In genomic region chr3:87960586-87961191, GRCm38 (mm10) we compare ENCODE assay signal across 8 mouse cellular contexts. TPM values are rescaled to one million over a fixed set of nuclear protein-coding genes. Genes with fewer than 3 reads are reported as not detected.
A peak's percentile ranks its signal among the peaks of the same experiment; 100 is the strongest.
DNase-seq lines count a peak whose midpoint lies in the region; ATAC-seq lines count a peak whose summit lies in the region.

No protein-coding gene starts in this region.

- H3K9me3 ChIP-seq in forebrain, embryonic 10.5 days, result no peaks in the 10 kb centered on the region
- no peaks in the 10 kb centered on the region for H3K9me3 ChIP-seq in heart, embryonic 15.5 days (replicated peaks)
- no peaks in the 10 kb centered on the region for H3K9me3 ChIP-seq in liver, embryonic 13.5 days (replicated peaks)
- no peaks in the 10 kb centered on the region for H3K9me3 ChIP-seq in stomach, embryonic 15.5 days

- ATAC-seq in heart, embryonic 15.5 days (replicated peaks; ENCODE audit: insufficient number of reproducible peaks, insufficient read depth, low FRiP score, low read depth), result peak; percentile 97
- peak; percentile 89 for ATAC-seq in liver, embryonic 13.5 days (ENCODE audit: low read depth)
- peak; percentile 97 for ATAC-seq in stomach, embryonic 15.5 days (ENCODE audit: insufficient read depth, low FRiP score, low read depth)

- no peaks in the 10 kb centered on the region for H3K36me3 ChIP-seq in forebrain, embryonic 10.5 days (replicated peaks)
- H3K36me3 ChIP-seq in heart, embryonic 15.5 days, result no peaks in the 10 kb centered on the region
- H3K36me3 ChIP-seq in liver, embryonic 13.5 days, result no peaks in the 10 kb centered on the region
- H3K36me3 ChIP-seq in stomach, embryonic 15.5 days, result no peaks in the 10 kb centered on the region

- H3K4me3 ChIP-seq in forebrain, embryonic 10.5 days, result peak overlapping the region; percentile 56
- H3K4me3 ChIP-seq in heart, embryonic 15.5 days, result peak overlapping the region; percentile 49
- peak overlapping the region; percentile 51 for H3K4me3 ChIP-seq in liver, embryonic 13.5 days (replicated peaks)
- H3K4me3 ChIP-seq in stomach, embryonic 15.5 days (replicated peaks), result peak overlapping the region; percentile 48

- peak; percentile 44 to 57 for DNase-seq in CD8-positive naive resting alpha-beta T cell, adult 2 months (ENCODE audit: low read depth in 2 of 2, low spot score in 2 of 2)
- peak; percentile 84 for DNase-seq in c-Kit-positive CD71-negative TER-119-negative erythroid progenitor cells, embryonic 14.5 days (ENCODE audit: low read depth)
- peak; percentile 96 for DNase-seq in forebrain, embryonic 10.5 days (ENCODE audit: extremely low spot score, low spot score)
- DNase-seq in kidney, postnatal 25 days, result peak; percentile 92 to 95
- peak; percentile 72 for DNase-seq in liver, embryonic 13.5 days
- DNase-seq in neural tube, embryonic 10.5 days (ENCODE audit: extremely low spot score, low spot score), result peak; percentile 90

- H3K9ac ChIP-seq in heart, embryonic 15.5 days, result peak overlapping the region; percentile 54
- peak overlapping the region; percentile 54 for H3K9ac ChIP-seq in liver, embryonic 13.5 days
- peak overlapping the region; percentile 39; the same call in 1 of the 2 replicates for H3K9ac ChIP-seq in stomach, embryonic 15.5 days

- H3K27me3 ChIP-seq in forebrain, embryonic 10.5 days (ENCODE audit: poor library complexity, severe bottlenecking), result 0 out of 2 replicates have a peak, but pooled peaks cover 4% of the 10 kb centered on the region
- H3K27me3 ChIP-seq in heart, embryonic 15.5 days, result peaks cover 8% of the 10 kb centered on the region; the same call in 1 of the 2 replicates
- H3K27me3 ChIP-seq in liver, embryonic 13.5 days, result peaks cover 53% of the 10 kb centered on the region
- no peaks in the 10 kb centered on the region for H3K27me3 ChIP-seq in stomach, embryonic 15.5 days (replicated peaks)

- peak overlapping the region; percentile 82 for H3K4me2 ChIP-seq in heart, embryonic 15.5 days
- H3K4me2 ChIP-seq in liver, embryonic 13.5 days, result peak overlapping the region; percentile 73
- peak overlapping the region; percentile 87 for H3K4me2 ChIP-seq in stomach, embryonic 15.5 days

- peak overlapping the region; percentile 96 for H3K27ac ChIP-seq in forebrain, embryonic 10.5 days
- H3K27ac ChIP-seq in heart, embryonic 15.5 days, result peak overlapping the region; percentile 82
- no peak overlapping the region; the same call in 1 of the 2 replicates for H3K27ac ChIP-seq in liver, embryonic 13.5 days
- peak overlapping the region; percentile 96 for H3K27ac ChIP-seq in stomach, embryonic 15.5 days

- H3K4me1 ChIP-seq in forebrain, embryonic 10.5 days, result peaks cover 55% of the 10 kb centered on the region
- peaks cover 23% of the 10 kb centered on the region for H3K4me1 ChIP-seq in heart, embryonic 15.5 days (replicated peaks)
- peaks cover 8% of the 10 kb centered on the region for H3K4me1 ChIP-seq in liver, embryonic 13.5 days (replicated peaks)
- peaks cover 10% of the 10 kb centered on the region; the same call in 1 of the 2 replicates for H3K4me1 ChIP-seq in stomach, embryonic 15.5 days

- WGBS in forebrain, embryonic 10.5 days, result under 1% methylated on average over 27 of the region's 27 CpGs
- 1% methylated on average over 27 of the region's 27 CpGs for WGBS in heart, embryonic 15.5 days
- WGBS in liver, embryonic 13.5 days (ENCODE audit: insufficient replicate concordance), result under 1% methylated on average over 27 of the region's 27 CpGs
- WGBS in stomach, embryonic 15.5 days, result under 1% methylated on average over 27 of the region's 27 CpGs

RNA-seq across cellular contexts. Expression of gene Nes, which starts 10.2 kb away (rescaled TPM):
- 81.2 and 86.9 TPM in 2 replicates for polyA plus RNA-seq in forebrain, embryonic 10.5 days (2016; fragmentation: Nextera tagmentation; extraction: Ambion mirVana)
- polyA plus RNA-seq in heart, embryonic 15.5 days (2015; fragmentation: Nextera tagmentation; extraction: Ambion mirVana), result 14.8 and 16.1 TPM in 2 replicates
- polyA plus RNA-seq in liver, embryonic 13.5 days (2015; fragmentation: Nextera tagmentation; extraction: Ambion mirVana), result 2.6 and 2.8 TPM in 2 replicates
- polyA plus RNA-seq in stomach, embryonic 15.5 days (2015; fragmentation: Nextera tagmentation; extraction: Ambion mirVana), result 18.6 and 19.1 TPM in 2 replicates

RNA-seq across cellular contexts. Expression of gene Crabp2, which starts 12.2 kb away (rescaled TPM):
- 834 and 866 TPM in 2 replicates for polyA plus RNA-seq in forebrain, embryonic 10.5 days (2016; fragmentation: Nextera tagmentation; extraction: Ambion mirVana)
- 4.1 and 20.1 TPM in 2 replicates for polyA plus RNA-seq in heart, embryonic 15.5 days (2015; fragmentation: Nextera tagmentation; extraction: Ambion mirVana)
- 2.2 and 2.3 TPM in 2 replicates for polyA plus RNA-seq in liver, embryonic 13.5 days (2015; fragmentation: Nextera tagmentation; extraction: Ambion mirVana)
- 17.2 and 20.0 TPM in 2 replicates for polyA plus RNA-seq in stomach, embryonic 15.5 days (2015; fragmentation: Nextera tagmentation; extraction: Ambion mirVana)

RNA-seq across cellular contexts. Expression of gene Rrnad1, which starts 30.2 kb away (rescaled TPM):
- polyA plus RNA-seq in forebrain, embryonic 10.5 days (2016; fragmentation: Nextera tagmentation; extraction: Ambion mirVana), result 19.1 and 22.8 TPM in 2 replicates
- polyA plus RNA-seq in heart, embryonic 15.5 days (2015; fragmentation: Nextera tagmentation; extraction: Ambion mirVana), result 12.2 and 17.4 TPM in 2 replicates
- 6.1 and 6.6 TPM in 2 replicates for polyA plus RNA-seq in liver, embryonic 13.5 days (2015; fragmentation: Nextera tagmentation; extraction: Ambion mirVana)
- polyA plus RNA-seq in stomach, embryonic 15.5 days (2015; fragmentation: Nextera tagmentation; extraction: Ambion mirVana), result 16.2 and 17.6 TPM in 2 replicates

RNA-seq across cellular contexts. Expression of gene Isg20l2, which starts 30.6 kb away (rescaled TPM):
- 87.7 and 88.3 TPM in 2 replicates for polyA plus RNA-seq in forebrain, embryonic 10.5 days (2016; fragmentation: Nextera tagmentation; extraction: Ambion mirVana)
- polyA plus RNA-seq in heart, embryonic 15.5 days (2015; fragmentation: Nextera tagmentation; extraction: Ambion mirVana), result 23.9 and 33.3 TPM in 2 replicates
- 31.1 and 38.3 TPM in 2 replicates for polyA plus RNA-seq in liver, embryonic 13.5 days (2015; fragmentation: Nextera tagmentation; extraction: Ambion mirVana)
- 45.8 and 48.1 TPM in 2 replicates for polyA plus RNA-seq in stomach, embryonic 15.5 days (2015; fragmentation: Nextera tagmentation; extraction: Ambion mirVana)

RNA-seq across cellular contexts. Expression of gene Bcan, which starts 39.3 kb away (rescaled TPM):
- 0.17 TPM in 2 replicates for polyA plus RNA-seq in forebrain, embryonic 10.5 days (2016; fragmentation: Nextera tagmentation; extraction: Ambion mirVana)
- polyA plus RNA-seq in heart, embryonic 15.5 days (2015; fragmentation: Nextera tagmentation; extraction: Ambion mirVana), result 0.24 and 0.34 TPM in 2 replicates
- polyA plus RNA-seq in liver, embryonic 13.5 days (2015; fragmentation: Nextera tagmentation; extraction: Ambion mirVana), result 0.05 TPM in 1 of 2 replicates, not detected in the other
- polyA plus RNA-seq in stomach, embryonic 15.5 days (2015; fragmentation: Nextera tagmentation; extraction: Ambion mirVana), result 0.17 and 0.23 TPM in 2 replicates

Comparison
In these comparisons a context has a peak if more than half of its experiments do, and no peak if none do; other contexts are left out.
1. RNA of gene Crabp2, which starts 12.2 kb away (polyA plus RNA-seq): 834 to 866 TPM in forebrain, embryonic 10.5 days; 17.2 to 20.0 TPM in stomach, embryonic 15.5 days, 4.1 to 20.1 TPM in heart, embryonic 15.5 days and 2.2 to 2.3 TPM in liver, embryonic 13.5 days; every median in the first group is over 10 times any median in the second.
2. Peak in every context shown above with its lines, with median percentiles within 50 percentile points of each other: DNase-seq, H3K4me3 ChIP-seq, ATAC-seq, H3K4me2 ChIP-seq and H3K9ac ChIP-seq.